Mouse (Mus musculus) limb, embryonic 13.5 days (tissue): ENCODE measurements around the gene Ppp2r3a. TPM values are rescaled to one million over a fixed set of nuclear protein-coding genes. Genes with fewer than 3 reads are reported as not detected.

Experiments
- ATAC-seq: fragments of 200-750 bp; cut with Nextera tagmentation; 2 replicates; pipeline ENCODE4 v1.8.0; 2017; ENCODE audit warnings: low read depth, moderate number of reproducible peaks, moderate TSS enrichment; ENCODE audit not compliant: low FRiP score
- H3K27ac ChIP-seq: fragments of 300-500 bp; sonication (generic); 2 replicates; pipeline ENCODE4 v1.5.1; 2015; ENCODE audit warnings: inconsistent platforms, mild to moderate bottlenecking, moderate library complexity
- H3K27me3 ChIP-seq: fragments of 300-500 bp; sonication (generic); 2 replicates; pipeline ENCODE4 v1.6.1; 2015; ENCODE audit warnings: mild to moderate bottlenecking, inconsistent platforms
- H3K36me3 ChIP-seq: fragments of 300-500 bp; sonication (generic); 2 replicates; pipeline ENCODE4 v1.6.1; 2015; ENCODE audit warnings: inconsistent platforms, mild to moderate bottlenecking, moderate library complexity
- H3K4me1 ChIP-seq: fragments of 300-500 bp; sonication (generic); 2 replicates; pipeline ENCODE4 v1.6.1; 2015; ENCODE audit warnings: inconsistent platforms
- H3K4me2 ChIP-seq: fragments of 300-500 bp; sonication (generic); replicated peaks from 2 replicates; pipeline ENCODE4 v1.6.1; 2015; ENCODE audit warnings: inconsistent platforms, mild to moderate bottlenecking, moderate library complexity
- H3K4me3 ChIP-seq: fragments of 300-500 bp; sonication (generic); 2 replicates; pipeline ENCODE4 v1.5.1; 2015; ENCODE audit warnings: moderate library complexity, mild to moderate bottlenecking, inconsistent platforms
- H3K9ac ChIP-seq: fragments of 300-500 bp; sonication (generic); 2 replicates; pipeline ENCODE4 v1.6.1; 2015; ENCODE audit warnings: mild to moderate bottlenecking, inconsistent platforms
- H3K9me3 ChIP-seq: fragments of 300-500 bp; sonication (generic); 2 replicates; pipeline ENCODE4 v1.6.1; 2016; ENCODE audit warnings: inconsistent platforms
- WGBS: fragments of 180-500 bp; shearing (Covaris S2); methylation state at CpG from one replicate; pipeline ENCODE4 v1.1.7; 2015; 5-methylcytosine and 5-hydroxymethylcytosine counted together
- polyA plus RNA-seq: library from polyadenylated mRNA; unstranded; fragments of >200 nt; fragmentation: Nextera tagmentation; extraction: Ambion mirVana; gene quantifications from 2 replicates; pipeline ENCODE4 v1.2.1, GENCODE M21; 2015

The Ppp2r3a gene
- polyA plus RNA-seq, 1 experiment from 2014 or later = 18.1 TPM

DNA sequence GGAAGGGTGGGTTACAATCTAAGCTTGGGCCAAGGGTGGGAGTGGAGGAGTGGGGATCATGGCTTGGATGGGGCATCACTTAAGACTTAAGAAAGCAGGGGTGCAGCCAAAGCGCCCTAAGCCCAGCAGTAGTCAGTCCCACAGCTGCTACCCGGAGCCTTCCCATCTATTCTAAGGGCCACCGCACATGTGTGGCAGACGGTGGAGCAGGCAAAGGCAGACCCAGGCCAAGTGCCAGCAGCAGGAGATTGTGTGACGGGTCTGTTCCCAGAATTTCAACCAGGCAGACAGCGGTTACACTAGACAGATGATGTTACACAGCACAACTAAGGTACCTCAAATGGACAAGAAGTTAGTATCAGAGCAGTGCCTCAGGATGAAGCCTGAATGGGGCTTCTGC, 29.3 kb upstream of the Ppp2r3a start:
- H3K9me3 ChIP-seq = no peaks in the 10 kb centered on the region
- no peaks in the 10 kb centered on the region for H3K36me3 ChIP-seq
- no peak overlapping the region for H3K27ac ChIP-seq
- H3K4me2 ChIP-seq = no peak overlapping the region
- 86% methylated on average over 6 of the region's 6 CpGs for WGBS
- no peak for ATAC-seq
- H3K4me3 ChIP-seq = no peak overlapping the region
- no peak overlapping the region for H3K9ac ChIP-seq
- H3K27me3 ChIP-seq = no peaks in the 10 kb centered on the region
- no peaks in the 10 kb centered on the region for H3K4me1 ChIP-seq

- Histone ChIP-seq H3K9me3 (no peaks in the 10 kb centered on the region), H3K36me3 (no peaks in the 10 kb centered on the region), H3K9ac (no peak overlapping the region), H3K4me3 (no peak overlapping the region), H3K4me2 (no peak overlapping the region), H3K4me1 (no peaks in the 10 kb centered on the region), H3K27me3 (no peaks in the 10 kb centered on the region), H3K27ac (no peak overlapping the region)
- 56% methylated on average over 10 of the region's 10 CpGs for WGBS
- no peak for ATAC-seq
These were observed 28.6 kb upstream of the Ppp2r3a start for GRCm38 (mm10) chr9:101280211-101280610.

DNA sequence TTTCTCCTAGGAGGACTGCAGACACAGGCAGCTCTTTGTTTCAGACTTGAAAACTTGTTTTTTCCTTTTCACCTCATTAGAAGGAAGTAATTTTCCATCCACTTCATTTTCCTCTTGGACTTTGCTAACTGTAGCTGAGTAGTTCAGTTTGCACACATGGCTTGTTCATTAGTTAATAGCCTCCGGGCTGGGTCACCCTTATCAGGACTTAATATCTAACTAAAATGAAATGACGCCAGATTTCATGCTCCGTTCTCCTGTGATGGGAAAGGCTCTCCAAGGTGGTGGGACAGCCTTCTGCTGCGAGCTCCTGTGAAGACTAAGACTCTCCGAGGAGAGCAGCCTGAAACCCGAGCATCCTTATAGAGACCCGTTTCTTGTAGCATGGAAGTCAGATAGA, 21.1 kb upstream of the Ppp2r3a start:
- Histone ChIP-seq H3K9me3 (no peaks in the 10 kb centered on the region), H3K9ac (no peak overlapping the region), H3K27ac (peak overlapping the region; percentile 62; the same call in 1 of the 2 replicates), H3K4me3 (no peak overlapping the region), H3K36me3 (no peaks in the 10 kb centered on the region), H3K4me2 (no peak overlapping the region), H3K27me3 (no peaks in the 10 kb centered on the region), H3K4me1 (no peaks in the 10 kb centered on the region)
- WGBS = 62% methylated on average over 7 of the region's 7 CpGs
- ATAC-seq = no peak

DNA sequence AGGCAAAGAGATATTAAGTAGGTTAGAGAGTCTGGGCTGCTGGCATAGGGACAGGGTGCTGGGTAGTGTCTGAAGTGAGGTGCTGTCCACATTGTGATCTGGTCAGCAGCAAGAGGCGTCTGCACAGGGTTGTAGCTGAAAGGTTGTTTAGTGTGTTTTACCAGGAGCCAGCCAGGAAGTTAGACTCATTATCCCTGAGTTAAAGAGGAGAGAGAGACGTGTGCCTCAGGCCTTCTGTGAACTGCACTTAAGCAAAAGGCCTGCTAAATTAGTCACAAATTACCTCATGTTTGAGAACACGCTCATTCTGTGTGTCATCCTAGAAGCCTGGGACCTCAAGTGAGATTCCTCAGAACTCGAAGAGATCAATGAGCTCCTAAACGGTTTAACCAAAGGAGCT, 18.4 kb upstream of the Ppp2r3a start:
- no peak for ATAC-seq
- Histone ChIP-seq H3K4me2 (no peak overlapping the region), H3K9ac (no peak overlapping the region), H3K4me1 (peaks cover 10% of the 10 kb centered on the region; the same call in 1 of the 2 replicates), H3K27me3 (no peaks in the 10 kb centered on the region), H3K9me3 (no peaks in the 10 kb centered on the region), H3K4me3 (no peak overlapping the region), H3K27ac (no peak overlapping the region), H3K36me3 (no peaks in the 10 kb centered on the region)
- 10% methylated on average over 5 of the region's 5 CpGs for WGBS

DNA sequence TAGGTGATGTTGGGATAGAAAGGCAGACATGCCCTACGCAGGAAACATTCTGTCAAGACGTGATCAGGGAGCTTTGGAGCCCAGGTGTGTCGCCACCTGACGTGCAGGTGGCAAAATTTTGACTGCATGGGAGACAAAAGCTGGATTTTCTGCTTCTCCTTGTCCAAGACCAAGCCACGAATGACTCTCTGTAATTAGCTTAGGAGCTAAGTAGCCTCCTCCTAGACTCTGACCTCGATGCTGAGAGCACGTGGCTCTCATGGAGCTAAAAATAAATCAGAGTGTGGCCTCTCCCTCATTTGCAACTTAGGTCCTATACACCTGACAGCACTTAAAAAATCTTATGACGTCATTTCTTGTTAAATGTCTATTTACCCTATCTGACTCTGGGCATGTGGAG, 14.4 kb upstream of the Ppp2r3a start:
- Histone ChIP-seq H3K4me3 (no peak overlapping the region), H3K4me1 (peaks cover 20% of the 10 kb centered on the region; the same call in 1 of the 2 replicates), H3K4me2 (no peak overlapping the region; the same call in 1 of the 2 replicates), H3K9me3 (no peaks in the 10 kb centered on the region), H3K36me3 (no peaks in the 10 kb centered on the region), H3K27me3 (no peaks in the 10 kb centered on the region), H3K27ac (no peak overlapping the region), H3K9ac (no peak overlapping the region)
- no peak for ATAC-seq
- 56% methylated on average over 8 of the region's 8 CpGs for WGBS

DNA sequence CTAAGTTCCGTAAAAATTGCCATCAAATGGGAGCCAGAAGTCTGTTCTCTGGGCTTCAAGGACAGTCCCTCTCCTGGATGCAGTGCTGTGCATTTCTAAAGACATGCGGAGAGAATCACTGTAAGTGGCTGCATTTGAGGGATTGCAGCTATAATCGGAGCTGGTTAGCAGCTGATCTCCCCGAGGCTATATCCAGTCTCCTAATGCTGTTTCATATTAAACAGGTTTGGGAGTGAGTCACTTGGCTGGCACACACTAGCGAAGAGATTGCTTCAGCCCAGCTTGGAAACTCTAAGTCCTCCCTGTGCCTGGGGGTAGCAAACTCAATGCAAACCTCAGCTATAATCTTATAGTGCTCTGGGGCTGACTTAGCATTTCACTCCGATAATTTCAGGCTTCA, 14.0 kb upstream of the Ppp2r3a start:
- Histone ChIP-seq H3K9ac (no peak overlapping the region), H3K4me3 (no peak overlapping the region), H3K36me3 (no peaks in the 10 kb centered on the region), H3K27me3 (no peaks in the 10 kb centered on the region), H3K4me1 (peaks cover 20% of the 10 kb centered on the region; the same call in 1 of the 2 replicates), H3K9me3 (no peaks in the 10 kb centered on the region), H3K27ac (no peak overlapping the region), H3K4me2 (peak overlapping the region; percentile 24; the same call in 1 of the 2 replicates)
- WGBS = 23% methylated on average over 6 of the region's 6 CpGs
- ATAC-seq = peak; percentile 64; the same call in 1 of the 2 replicates

- no peaks in the 10 kb centered on the region for H3K27me3 ChIP-seq
- no peaks in the 10 kb centered on the region for H3K36me3 ChIP-seq
- peaks cover 20% of the 10 kb centered on the region; the same call in 1 of the 2 replicates for H3K4me1 ChIP-seq
- no peak overlapping the region for H3K27ac ChIP-seq
- no peaks in the 10 kb centered on the region for H3K9me3 ChIP-seq
- H3K4me3 ChIP-seq = no peak overlapping the region
- ATAC-seq = no peak
- no peak overlapping the region for H3K4me2 ChIP-seq
- H3K9ac ChIP-seq = no peak overlapping the region
- WGBS = 86% methylated on average over 3 of the region's 3 CpGs
These were observed 11.2 kb upstream of the Ppp2r3a start for GRCm38 (mm10) chr9:101262815-101263214.

- Histone ChIP-seq H3K9ac (no peak overlapping the region), H3K36me3 (no peaks in the 10 kb centered on the region), H3K9me3 (no peaks in the 10 kb centered on the region), H3K27me3 (no peaks in the 10 kb centered on the region), H3K4me1 (peaks cover 20% of the 10 kb centered on the region; the same call in 1 of the 2 replicates), H3K4me2 (no peak overlapping the region), H3K4me3 (no peak overlapping the region), H3K27ac (peak overlapping the region; percentile 39; the same call in 1 of the 2 replicates)
- WGBS = 52% methylated on average over 11 of the region's 11 CpGs
- peak; percentile 19; the same call in 1 of the 2 replicates for ATAC-seq
These were observed 10.5 kb upstream of the Ppp2r3a start for GRCm38 (mm10) chr9:101261989-101262571.

GRCm38 (mm10) chr9:101261443-101261842, 9.8 kb upstream of the Ppp2r3a start:
- Histone ChIP-seq H3K36me3 (no peaks in the 10 kb centered on the region), H3K4me2 (no peak overlapping the region), H3K4me1 (peaks cover 20% of the 10 kb centered on the region; the same call in 1 of the 2 replicates), H3K27ac (no peak overlapping the region; the same call in 1 of the 2 replicates), H3K27me3 (no peaks in the 10 kb centered on the region), H3K9me3 (no peaks in the 10 kb centered on the region), H3K9ac (no peak overlapping the region), H3K4me3 (no peak overlapping the region)
- 61% methylated on average over 4 of the region's 4 CpGs for WGBS
- ATAC-seq = no peak

DNA sequence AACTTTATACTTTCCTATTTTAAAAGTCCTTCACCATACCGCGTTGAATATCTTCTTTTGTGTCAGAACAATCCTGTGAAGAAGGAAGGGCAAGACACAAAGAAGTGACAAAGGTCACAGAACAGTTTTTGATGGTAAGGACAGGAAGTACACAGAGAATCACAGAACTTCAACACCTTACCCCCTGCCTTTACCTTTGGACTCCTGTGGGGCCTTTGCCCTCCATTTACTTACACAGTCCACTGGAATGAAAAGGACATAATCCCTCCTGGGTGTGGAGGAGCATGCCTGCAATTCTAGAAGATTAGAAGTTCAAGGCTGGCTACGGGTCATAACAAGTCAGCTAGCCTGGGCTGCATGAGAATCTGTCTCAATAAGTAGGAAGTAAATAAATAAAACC, 1.5 kb upstream of the Ppp2r3a start:
- no peak for ATAC-seq

DNA sequence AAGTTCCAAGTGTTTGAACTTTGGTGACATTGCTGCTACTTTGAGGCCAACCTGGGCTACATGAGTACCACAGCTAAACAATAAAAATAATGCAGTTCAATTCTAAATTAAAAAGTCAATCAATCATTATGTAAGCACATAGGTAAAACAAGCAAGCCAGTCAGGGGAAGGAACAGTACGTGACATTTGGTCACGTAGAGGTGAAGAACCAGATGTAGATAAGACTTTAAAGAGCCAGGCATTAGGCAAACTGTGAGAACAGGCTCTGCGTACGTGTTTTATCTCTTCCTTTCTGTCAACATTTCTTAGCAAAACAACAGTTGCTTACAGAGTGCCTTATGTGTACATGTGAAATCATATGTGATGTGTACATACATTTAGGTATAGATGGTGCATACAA, 946 bp upstream of the Ppp2r3a start:
- Histone ChIP-seq H3K36me3 (no peaks in the 10 kb centered on the region), H3K4me1 (peaks cover 17% of the 10 kb centered on the region), H3K9ac (no peak overlapping the region), H3K4me3 (no peak overlapping the region), H3K4me2 (no peak overlapping the region), H3K9me3 (no peaks in the 10 kb centered on the region), H3K27ac (no peak overlapping the region), H3K27me3 (no peaks in the 10 kb centered on the region)
- 60% methylated on average over 4 of the region's 4 CpGs for WGBS
- ATAC-seq = no peak

More for the DNA sequence above, 1.5 kb upstream of the Ppp2r3a start:
- Histone ChIP-seq H3K9ac (no peak overlapping the region), H3K4me1 (peaks cover 17% of the 10 kb centered on the region), H3K27me3 (no peaks in the 10 kb centered on the region), H3K4me2 (no peak overlapping the region), H3K4me3 (no peak overlapping the region), H3K27ac (no peak overlapping the region), H3K9me3 (no peaks in the 10 kb centered on the region), H3K36me3 (no peaks in the 10 kb centered on the region)
- WGBS = 73% methylated on average over 3 of the region's 3 CpGs

DNA sequence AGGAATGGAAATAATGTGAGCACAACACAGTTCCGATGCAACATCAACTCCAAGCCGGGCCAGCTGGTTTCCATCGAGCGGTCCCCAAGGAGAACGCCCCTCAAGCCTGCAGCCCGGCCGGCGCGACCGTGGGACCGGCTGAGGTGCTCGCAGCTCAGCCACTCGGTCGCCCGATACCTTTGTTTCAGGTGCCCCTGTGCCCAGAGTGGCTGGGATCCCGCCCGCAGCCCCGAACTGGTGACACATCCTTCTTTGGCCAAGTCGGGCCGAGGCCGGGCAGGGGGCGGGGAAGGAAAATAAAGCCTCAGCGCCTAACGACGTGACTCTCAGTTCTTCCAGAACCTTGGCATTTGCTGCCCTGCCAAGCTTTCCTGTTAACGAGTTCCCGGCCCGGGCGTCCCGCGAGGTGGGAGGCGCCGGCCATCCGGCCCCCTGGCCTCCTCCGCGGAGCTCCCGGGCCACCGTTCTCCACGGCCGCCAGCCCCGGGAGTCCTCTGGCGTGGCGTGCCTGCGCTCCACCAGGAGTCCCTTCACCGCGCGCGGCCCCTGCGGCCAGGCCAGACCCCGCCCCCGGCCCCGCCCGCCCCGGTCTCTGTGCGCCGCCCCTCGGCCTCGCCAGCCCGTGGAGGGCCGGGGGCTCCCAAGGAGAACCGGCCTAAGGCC, 483 bp downstream of the Ppp2r3a start:
- Histone ChIP-seq H3K27me3 (no peaks in the 10 kb centered on the region), H3K4me3 (peak overlapping the region; percentile 80), H3K4me1 (peaks cover 17% of the 10 kb centered on the region), H3K36me3 (no peaks in the 10 kb centered on the region), H3K9me3 (no peaks in the 10 kb centered on the region), H3K4me2 (peak overlapping the region; percentile 68), H3K27ac (peak overlapping the region; percentile 98), H3K9ac (peak overlapping the region; percentile 80)
- WGBS = under 1% methylated on average over 60 of the region's 61 CpGs
- ATAC-seq = peak; percentile 96
